Mouse (Mus musculus): Measurements from ENCODE around the gene Heyl. TPM values are rescaled to one million over a fixed set of nuclear protein-coding genes. Genes with fewer than 3 reads are reported as not detected.
"Not testable (repeated sequence)": the region's sequence is repeated elsewhere in the genome, so short reads cannot be mapped to it uniquely, and the experiment has no call there.

Gene Heyl
- polyA plus RNA-seq, 1 experiment, result 0.92 TPM

GRCm38 (mm10) chr4:123282915-123283674 is 49.7 kb downstream of the Heyl start:
- DNase-seq (ENCODE audit: low read depth, low spot score), result not testable (repeated sequence)
- WGBS, result 1% methylated on average over 50 of the region's 55 CpGs

GRCm38 (mm10) chr4:123283675-123284064 is 50.3 kb downstream of the Heyl start:
- WGBS, result 1% methylated on average over 15 of the region's 15 CpGs
- DNase-seq (ENCODE audit: low read depth, low spot score), result not testable (repeated sequence)

GRCm38 (mm10) chr4:123284731-123285624 is 51.6 kb downstream of the Heyl start:
- WGBS, result 54% methylated on average over 6 of the region's 6 CpGs

GRCm38 (mm10) chr4:123286790-123287189 is 53.4 kb downstream of the Heyl start:
- 88% methylated on average over 2 of the region's 2 CpGs for WGBS
- no peak for DNase-seq (ENCODE audit: low read depth, low spot score)

More at GRCm38 (mm10) chr4:123284731-123285624, 51.6 kb downstream of the Heyl start:
- DNase-seq (ENCODE audit: low read depth, low spot score), result no peak

GRCm38 (mm10) chr4:123289038-123289437 is 55.7 kb downstream of the Heyl start:
- WGBS, result 89% methylated on average over 12 of the region's 12 CpGs
- DNase-seq (ENCODE audit: low read depth, low spot score), result no peak

- 84% methylated on average over 3 of the region's 3 CpGs for WGBS
- no peak for DNase-seq (ENCODE audit: low read depth, low spot score)
Observed at GRCm38 (mm10) chr4:123292390-123292789, 59.0 kb downstream of the Heyl start.

- DNase-seq (ENCODE audit: low read depth, low spot score), result no peak
- 78% methylated on average over 7 of the region's 7 CpGs for WGBS
Observed at GRCm38 (mm10) chr4:123292989-123293388, 59.6 kb downstream of the Heyl start.

GRCm38 (mm10) chr4:123293661-123294443 is 60.5 kb downstream of the Heyl start:
- DNase-seq (ENCODE audit: low read depth, low spot score), result no peak
- 73% methylated on average over 7 of the region's 7 CpGs for WGBS

GRCm38 (mm10) chr4:123295026-123295425 is 61.7 kb downstream of the Heyl start:
- 92% methylated on average over 15 of the region's 15 CpGs for WGBS
- not testable (repeated sequence) for DNase-seq (ENCODE audit: low read depth, low spot score)

GRCm38 (mm10) chr4:123295516-123296147 is 62.3 kb downstream of the Heyl start:
- no peak for DNase-seq (ENCODE audit: low read depth, low spot score)
- 87% methylated on average over 21 of the region's 21 CpGs for WGBS

- DNase-seq (ENCODE audit: low read depth, low spot score), result no peak
- 82% methylated on average over 5 of the region's 5 CpGs for WGBS
Observed at GRCm38 (mm10) chr4:123296148-123296534, 62.8 kb downstream of the Heyl start.

GRCm38 (mm10) chr4:123297195-123297960 is 64.0 kb downstream of the Heyl start:
- WGBS, result 97% methylated on average over 22 of the region's 22 CpGs
- DNase-seq (ENCODE audit: low read depth, low spot score), result no peak

GRCm38 (mm10) chr4:123298226-123298625 is 64.9 kb downstream of the Heyl start:
- DNase-seq (ENCODE audit: low read depth, low spot score), result no peak
- WGBS, result 81% methylated on average over 4 of the region's 4 CpGs

- no peak for DNase-seq (ENCODE audit: low read depth, low spot score)
- 76% methylated on average over 11 of the region's 11 CpGs for WGBS
Observed at GRCm38 (mm10) chr4:123298980-123299670, 65.8 kb downstream of the Heyl start.
